Mouse (Mus musculus) kidney, adult 2 months (tissue): Measurements from ENCODE around the gene Inpp4a. TPM values are rescaled to one million over a fixed set of nuclear protein-coding genes. Genes with fewer than 3 reads are reported as not detected.

Experiments used
- DNase-seq: peaks from one replicate; pipeline ENCODE4 v3.0.0; 2021
- H3K27ac ChIP-seq: fragments of 200-500 bp; 2 replicates; pipeline ENCODE4 v1.5.1; 2012; ENCODE audit warnings: low read depth, low read length, control low read depth, inconsistent platforms; ENCODE audit not compliant: insufficient read depth
- H3K27me3 ChIP-seq: fragments of 200-500 bp; replicated peaks from 2 replicates; pipeline ENCODE4 v1.6.1; 2012; ENCODE audit warnings: mild to moderate bottlenecking, moderate library complexity, low read length, inconsistent platforms; ENCODE audit not compliant: control insufficient read depth, insufficient read depth
- H3K36me3 ChIP-seq: fragments of 200-500 bp; 2 replicates; pipeline ENCODE4 v1.6.1; 2012; ENCODE audit warnings: mild to moderate bottlenecking, moderate library complexity, low read length, inconsistent platforms; ENCODE audit not compliant: control insufficient read depth, insufficient read depth
- H3K4me1 ChIP-seq: fragments of 200-500 bp; 2 replicates; pipeline ENCODE4 v1.6.1; 2011; ENCODE audit warnings: low read length; ENCODE audit not compliant: control insufficient read depth, insufficient read depth
- H3K4me3 ChIP-seq: fragments of 200-500 bp; 2 replicates; pipeline ENCODE4 v1.5.1; 2011; ENCODE audit warnings: mild to moderate bottlenecking, low read depth, low read length, control low read depth; ENCODE audit not compliant: insufficient read depth
- CTCF ChIP-seq: fragments of 200-500 bp; conservative IDR thresholded peaks from 2 replicates; pipeline ENCODE4 v1.5.1; 2011; ENCODE audit warnings: low read depth, mild to moderate bottlenecking, control low read depth, low read length, moderate library complexity, mixed read lengths; ENCODE audit not compliant: insufficient read depth, insufficient read length
- POLR2A ChIP-seq: fragments of 200-500 bp; IDR thresholded peaks from one replicate; pipeline ENCODE4 v1.6.1; 2011; ENCODE audit warnings: low read depth, low read length, control low read depth
- WGBS: fragments of 180-500 bp; shearing (Covaris S2); methylation state at CpG from one replicate; pipeline ENCODE4 v1.1.7; 2018; 5-methylcytosine and 5-hydroxymethylcytosine counted together
- polyA plus RNA-seq: library from polyadenylated mRNA; depleted of rRNA; stranded (reverse); fragments of >200 nt; gene quantifications from 2 replicates; pipeline ENCODE4 v1.2.3, GENCODE M21; 2012

Gene Inpp4a
- polyA plus RNA-seq, 1 experiment = 7.5 TPM

- no peaks in the 10 kb centered on the region for H3K27me3 ChIP-seq
- no peak for DNase-seq
- WGBS = 88% methylated on average over 8 of the region's 8 CpGs
- H3K27ac ChIP-seq = no peak overlapping the region
- H3K4me3 ChIP-seq = no peak overlapping the region
- no peaks in the 10 kb centered on the region for H3K36me3 ChIP-seq
- TF ChIP-seq CTCF (no peak), POLR2A (no peak)
- no peaks in the 10 kb centered on the region for H3K4me1 ChIP-seq
These were observed 59.0 kb downstream of the Inpp4a start for GRCm38 (mm10) chr1:37358621-37359020.

GRCm38 (mm10) chr1:37359395-37360092 is 59.9 kb downstream of the Inpp4a start:
- no peak for DNase-seq
- no peak overlapping the region for H3K4me3 ChIP-seq
- H3K27ac ChIP-seq = no peak overlapping the region
- 90% methylated on average over 6 of the region's 6 CpGs for WGBS
- no peaks in the 10 kb centered on the region for H3K27me3 ChIP-seq
- TF ChIP-seq POLR2A (no peak), CTCF (no peak)
- no peaks in the 10 kb centered on the region for H3K36me3 ChIP-seq
- no peaks in the 10 kb centered on the region for H3K4me1 ChIP-seq

- no peaks in the 10 kb centered on the region for H3K27me3 ChIP-seq
- TF ChIP-seq POLR2A (no peak), CTCF (no peak)
- DNase-seq = no peak
- H3K27ac ChIP-seq = no peak overlapping the region
- H3K4me3 ChIP-seq = no peak overlapping the region
- 74% methylated on average over 3 of the region's 3 CpGs for WGBS
- no peaks in the 10 kb centered on the region for H3K4me1 ChIP-seq
- no peaks in the 10 kb centered on the region for H3K36me3 ChIP-seq
These were observed 61.1 kb downstream of the Inpp4a start for GRCm38 (mm10) chr1:37360781-37361180.

GRCm38 (mm10) chr1:37362721-37363120 is 63.1 kb downstream of the Inpp4a start:
- WGBS = 90% methylated on average over 10 of the region's 10 CpGs
- Histone ChIP-seq H3K27ac (no peak overlapping the region), H3K36me3 (no peaks in the 10 kb centered on the region), H3K4me1 (no peaks in the 10 kb centered on the region), H3K4me3 (no peak overlapping the region), H3K27me3 (no peaks in the 10 kb centered on the region)
- TF ChIP-seq POLR2A (no peak), CTCF (no peak)
- DNase-seq = no peak

- Histone ChIP-seq H3K4me1 (no peaks in the 10 kb centered on the region), H3K27ac (no peak overlapping the region), H3K36me3 (no peaks in the 10 kb centered on the region), H3K4me3 (no peak overlapping the region), H3K27me3 (no peaks in the 10 kb centered on the region)
- DNase-seq = no peak
- WGBS = 91% methylated on average over 10 of the region's 10 CpGs
- TF ChIP-seq POLR2A = no peak
- no peak for TF ChIP-seq CTCF
These were observed 68.5 kb downstream of the Inpp4a start for GRCm38 (mm10) chr1:37368125-37368524.

GRCm38 (mm10) chr1:37368768-37369385 is 69.2 kb downstream of the Inpp4a start:
- Histone ChIP-seq H3K27me3 (no peaks in the 10 kb centered on the region), H3K27ac (no peak overlapping the region), H3K4me3 (no peak overlapping the region), H3K36me3 (no peaks in the 10 kb centered on the region), H3K4me1 (no peaks in the 10 kb centered on the region)
- 81% methylated on average over 7 of the region's 7 CpGs for WGBS
- TF ChIP-seq CTCF = no peak
- TF ChIP-seq POLR2A = no peak
- no peak for DNase-seq

GRCm38 (mm10) chr1:37376177-37376576 is 76.5 kb downstream of the Inpp4a start:
- no peak for TF ChIP-seq POLR2A
- TF ChIP-seq CTCF = no peak
- WGBS = 92% methylated on average over 8 of the region's 8 CpGs
- DNase-seq = no peak
- no peak overlapping the region for H3K4me3 ChIP-seq
- H3K36me3 ChIP-seq = no peaks in the 10 kb centered on the region
- H3K4me1 ChIP-seq = no peaks in the 10 kb centered on the region
- no peak overlapping the region for H3K27ac ChIP-seq
- no peaks in the 10 kb centered on the region for H3K27me3 ChIP-seq

GRCm38 (mm10) chr1:37376751-37377150 is 77.1 kb downstream of the Inpp4a start:
- WGBS = 98% methylated on average over 2 of the region's 2 CpGs
- no peak for DNase-seq
- Histone ChIP-seq H3K27ac (no peak overlapping the region), H3K4me3 (no peak overlapping the region), H3K4me1 (no peaks in the 10 kb centered on the region), H3K36me3 (no peaks in the 10 kb centered on the region), H3K27me3 (no peaks in the 10 kb centered on the region)
- TF ChIP-seq POLR2A = no peak
- TF ChIP-seq CTCF = no peak
